Mouse (Mus musculus) heart, embryonic 15.5 days (tissue): ENCODE results near the gene Arhgef12. TPM values are rescaled to one million over a fixed set of nuclear protein-coding genes. Genes with fewer than 3 reads are reported as not detected.
"Not testable (repeated sequence)": the region's sequence is repeated elsewhere in the genome, so short reads cannot be mapped to it uniquely, and the experiment has no call there.

ENCODE experiments used
- ATAC-seq: fragments of 200-750 bp; cut with Nextera tagmentation; replicated peaks from 2 replicates; pipeline ENCODE4 v1.8.0; 2017; ENCODE audit warnings: low read depth, moderate TSS enrichment; ENCODE audit not compliant: insufficient number of reproducible peaks, insufficient read depth, low FRiP score
- H3K27ac ChIP-seq: fragments of 300-500 bp; sonication (generic); 2 replicates; pipeline ENCODE4 v1.5.1; 2015; ENCODE audit warnings: mild to moderate bottlenecking, inconsistent platforms
- H3K27me3 ChIP-seq: fragments of 300-500 bp; sonication (generic); 2 replicates; pipeline ENCODE4 v1.6.1; 2015; ENCODE audit warnings: inconsistent platforms
- H3K36me3 ChIP-seq: fragments of 300-500 bp; sonication (generic); 2 replicates; pipeline ENCODE4 v1.6.1; 2015; ENCODE audit warnings: mild to moderate bottlenecking, inconsistent platforms
- H3K4me1 ChIP-seq: fragments of 300-500 bp; sonication (generic); replicated peaks from 2 replicates; pipeline ENCODE4 v1.6.1; 2015; ENCODE audit warnings: inconsistent platforms
- H3K4me2 ChIP-seq: fragments of 300-500 bp; sonication (generic); 2 replicates; pipeline ENCODE4 v1.6.1; 2015; ENCODE audit warnings: inconsistent platforms, mild to moderate bottlenecking, moderate library complexity
- H3K4me3 ChIP-seq: fragments of 300-500 bp; sonication (generic); 2 replicates; pipeline ENCODE4 v1.5.1; 2015; ENCODE audit warnings: mild to moderate bottlenecking, inconsistent platforms
- H3K9ac ChIP-seq: fragments of 300-500 bp; sonication (generic); 2 replicates; pipeline ENCODE4 v1.6.1; 2015; ENCODE audit warnings: mild to moderate bottlenecking, inconsistent platforms
- H3K9me3 ChIP-seq: fragments of 300-500 bp; sonication (generic); replicated peaks from 2 replicates; pipeline ENCODE4 v1.6.1; 2016; ENCODE audit warnings: inconsistent platforms
- WGBS: fragments of 180-500 bp; shearing (Covaris S2); methylation state at CpG from one replicate; pipeline ENCODE4 v1.1.7; 2015; ENCODE audit warnings: mixed read lengths; 5-methylcytosine and 5-hydroxymethylcytosine counted together
- polyA plus RNA-seq: library from polyadenylated mRNA; unstranded; fragments of >200 nt; fragmentation: Nextera tagmentation; extraction: Ambion mirVana; gene quantifications from 2 replicates; pipeline ENCODE4 v1.2.1, GENCODE M21; 2015

Arhgef12 gene
- polyA plus RNA-seq, 1 experiment from 2014 or later, result 11.0 TPM

- WGBS, result 91% methylated on average over 2 of the region's 2 CpGs
- Histone ChIP-seq H3K4me2 (no peak overlapping the region), H3K9ac (no peak overlapping the region), H3K4me1 (peaks cover 11% of the 10 kb centered on the region), H3K36me3 (no peaks in the 10 kb centered on the region), H3K4me3 (no peak overlapping the region), H3K9me3 (no peaks in the 10 kb centered on the region), H3K27me3 (no peaks in the 10 kb centered on the region), H3K27ac (no peak overlapping the region)
- ATAC-seq, result no peak
Observed at GRCm38 (mm10) chr9:43130684-43131083, 23.6 kb upstream of the Arhgef12 start.

- Histone ChIP-seq H3K4me1 (peaks cover 11% of the 10 kb centered on the region), H3K9ac (no peak overlapping the region), H3K9me3 (no peaks in the 10 kb centered on the region), H3K27me3 (no peaks in the 10 kb centered on the region), H3K4me2 (no peak overlapping the region), H3K27ac (no peak overlapping the region), H3K4me3 (no peak overlapping the region), H3K36me3 (no peaks in the 10 kb centered on the region)
- 58% methylated on average over 10 of the region's 10 CpGs for WGBS
- no peak for ATAC-seq
Observed at GRCm38 (mm10) chr9:43127101-43127787, 20.2 kb upstream of the Arhgef12 start.

- no peak overlapping the region for H3K4me3 ChIP-seq
- WGBS, result 13% methylated on average over 1 of the region's 1 CpGs
- ATAC-seq, result no peak
Observed at GRCm38 (mm10) chr9:43122379-43122778, 15.3 kb upstream of the Arhgef12 start.

GRCm38 (mm10) chr9:43121948-43122347 lies 14.9 kb upstream of the Arhgef12 start:
- H3K4me1 ChIP-seq, H3K36me3 ChIP-seq, ATAC-seq, H3K9me3 ChIP-seq, H3K27me3 ChIP-seq, H3K9ac ChIP-seq, H3K27ac ChIP-seq, H3K4me3 ChIP-seq, H3K4me2 ChIP-seq: not testable (repeated sequence)
- 80% methylated on average over 2 of the region's 2 CpGs for WGBS

More at GRCm38 (mm10) chr9:43122379-43122778, 15.3 kb upstream of the Arhgef12 start:
- no peaks in the 10 kb centered on the region for H3K9me3 ChIP-seq
- H3K4me2 ChIP-seq, result no peak overlapping the region
- H3K9ac ChIP-seq, result no peak overlapping the region
- H3K36me3 ChIP-seq, result no peaks in the 10 kb centered on the region
- no peaks in the 10 kb centered on the region for H3K27me3 ChIP-seq
- H3K27ac ChIP-seq, result no peak overlapping the region
- peaks cover 4% of the 10 kb centered on the region for H3K4me1 ChIP-seq

GRCm38 (mm10) chr9:43116997-43117336 lies 9.9 kb upstream of the Arhgef12 start:
- no peaks in the 10 kb centered on the region for H3K36me3 ChIP-seq
- WGBS, result 84% methylated on average over 6 of the region's 6 CpGs
- no peak overlapping the region for H3K4me3 ChIP-seq
- H3K4me1 ChIP-seq, result peaks cover 7% of the 10 kb centered on the region
- no peaks in the 10 kb centered on the region for H3K27me3 ChIP-seq
- H3K9me3 ChIP-seq, result no peaks in the 10 kb centered on the region
- no peak overlapping the region for H3K27ac ChIP-seq
- no peak for ATAC-seq
- no peak overlapping the region for H3K9ac ChIP-seq
- H3K4me2 ChIP-seq, result 0 out of 2 replicates have a peak overlapping the region, but pooled peaks have one; percentile 72

- peak within 1 kb of the TSS; percentile 80 for H3K9ac ChIP-seq
- ATAC-seq, result peak; percentile 91
- H3K27ac ChIP-seq, result peak within 1 kb of the TSS; percentile 80
- H3K9me3 ChIP-seq, result no peaks in the 10 kb centered on the region
- H3K27me3 ChIP-seq, result no peaks in the 10 kb centered on the region
- H3K4me3 ChIP-seq, result peak within 1 kb of the TSS; percentile 74
- H3K4me1 ChIP-seq, result peaks cover 7% of the 10 kb centered on the region
- 5% methylated on average over 55 of the region's 55 CpGs for WGBS
- H3K4me2 ChIP-seq, result peak within 1 kb of the TSS; percentile 72
- peaks cover 2% of the 10 kb centered on the region; the same call in 1 of the 2 replicates for H3K36me3 ChIP-seq
Observed at GRCm38 (mm10) chr9:43116134-43116996, 9.3 kb upstream of the Arhgef12 start, which contains the start of gene Tmem136. TSS of gene Tmem136 (minus strand) at chr9:43116570.

GRCm38 (mm10) chr9:43115431-43116133 lies 8.5 kb upstream of the Arhgef12 start:
- ATAC-seq, result no peak
- WGBS, result 21% methylated on average over 12 of the region's 12 CpGs
- H3K27ac ChIP-seq, result peak overlapping the region; percentile 80

GRCm38 (mm10) chr9:43114833-43115232 lies 7.8 kb upstream of the Arhgef12 start:
- no peak overlapping the region for H3K27ac ChIP-seq
- no peak for ATAC-seq
- H3K4me2 ChIP-seq, result peak overlapping the region; percentile 72; the same call in 1 of the 2 replicates
- H3K27me3 ChIP-seq, result no peaks in the 10 kb centered on the region
- peaks cover 7% of the 10 kb centered on the region for H3K4me1 ChIP-seq
- no peak overlapping the region for H3K4me3 ChIP-seq
- peaks cover 15% of the 10 kb centered on the region for H3K36me3 ChIP-seq
- no peak overlapping the region for H3K9ac ChIP-seq
- WGBS, result 77% methylated on average over 4 of the region's 4 CpGs
- no peaks in the 10 kb centered on the region for H3K9me3 ChIP-seq

More at GRCm38 (mm10) chr9:43115431-43116133, 8.5 kb upstream of the Arhgef12 start:
- Histone ChIP-seq H3K27me3 (no peaks in the 10 kb centered on the region), H3K4me2 (peak overlapping the region; percentile 72), H3K9ac (peak overlapping the region; percentile 80), H3K9me3 (no peaks in the 10 kb centered on the region), H3K36me3 (peaks cover 10% of the 10 kb centered on the region), H3K4me3 (peak overlapping the region; percentile 74), H3K4me1 (peaks cover 7% of the 10 kb centered on the region)

GRCm38 (mm10) chr9:43110286-43110980 lies 3.4 kb upstream of the Arhgef12 start:
- Histone ChIP-seq H3K4me3 (no peak overlapping the region), H3K9me3 (no peaks in the 10 kb centered on the region), H3K4me1 (peaks cover 12% of the 10 kb centered on the region), H3K9ac (no peak overlapping the region), H3K27ac (no peak overlapping the region), H3K27me3 (no peaks in the 10 kb centered on the region), H3K36me3 (peaks cover 15% of the 10 kb centered on the region), H3K4me2 (no peak overlapping the region)
- ATAC-seq, result no peak
- 75% methylated on average over 8 of the region's 8 CpGs for WGBS

GRCm38 (mm10) chr9:43109125-43109524 lies 2.1 kb upstream of the Arhgef12 start:
- ATAC-seq, result no peak
- no peak overlapping the region for H3K9ac ChIP-seq
- H3K27ac ChIP-seq, result no peak overlapping the region
- H3K36me3 ChIP-seq, result peaks cover 15% of the 10 kb centered on the region
- H3K4me2 ChIP-seq, result no peak overlapping the region
- 81% methylated on average over 7 of the region's 7 CpGs for whole genome bisulfite sequencing
- no peak overlapping the region for H3K4me3 ChIP-seq
- no peaks in the 10 kb centered on the region for H3K27me3 ChIP-seq
- peaks cover 11% of the 10 kb centered on the region for H3K4me1 ChIP-seq
- no peaks in the 10 kb centered on the region for H3K9me3 ChIP-seq
